Mouse (Mus musculus): ENCODE measurements at regions not wholly inside any gene's neighbourhood (a gene's known extent, or its start where the extent isn't known, plus 50 kb on each side); places are given as distances from the start of the nearest gene placed in this dataset.
A peak's percentile ranks its signal among the peaks of the same experiment; 100 is the strongest.

DNA sequence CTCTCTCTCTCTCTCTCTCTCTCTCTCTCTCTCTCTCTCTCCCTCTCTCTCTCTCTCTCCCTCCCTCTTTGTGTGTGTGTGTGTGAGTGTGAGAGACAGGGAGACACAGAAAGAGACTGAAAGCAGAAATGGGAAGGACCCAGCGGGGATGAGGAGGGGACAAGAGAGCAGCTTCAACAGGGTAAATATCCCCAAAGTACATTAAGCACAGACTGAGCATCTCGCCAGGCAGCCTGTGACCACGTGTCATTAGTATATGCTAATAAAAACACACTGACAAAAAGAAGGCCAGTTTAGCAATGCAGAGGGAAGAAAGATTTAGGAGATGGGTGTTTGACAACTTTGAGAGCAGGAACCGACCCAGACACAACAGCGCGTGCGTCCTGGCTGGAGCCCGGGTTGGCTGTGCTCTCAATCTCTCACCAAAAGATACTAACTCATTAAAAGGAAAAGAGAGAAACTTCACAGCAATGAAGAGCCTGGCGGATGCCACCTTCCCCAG, 648.2 kb upstream of the 3110018I06Rik start:
- ATAC-seq (no peak), DNase-seq (no peak)
- H3K9ac ChIP-seq = no peak overlapping the region
- TF ChIP-seq CTCF (IDR thresholded peaks at IDR 0.05; ENCODE audit: low read depth) = no peak
- no peaks in the 10 kb centered on the region for H3K27me3 ChIP-seq (ENCODE audit: insufficient read depth, low read length)
- no peaks in the 10 kb centered on the region for H3K36me3 ChIP-seq (ENCODE audit: insufficient read depth)
- H3K4me3 ChIP-seq (ENCODE audit: low read depth, low read length) = no peak overlapping the region
- no peak overlapping the region for H3K4me2 ChIP-seq (ENCODE audit: low read depth)
- peaks cover 14% of the 10 kb centered on the region; the same call in 1 of the 2 replicates for H3K4me1 ChIP-seq (ENCODE audit: insufficient read depth)
- H3K9me3 ChIP-seq (ENCODE audit: low read length) = no peaks in the 10 kb centered on the region
- 18% methylated on average over 9 of the region's 9 CpGs for WGBS
- no peak overlapping the region for H3K27ac ChIP-seq (ENCODE audit: low read depth, low read length)

DNA sequence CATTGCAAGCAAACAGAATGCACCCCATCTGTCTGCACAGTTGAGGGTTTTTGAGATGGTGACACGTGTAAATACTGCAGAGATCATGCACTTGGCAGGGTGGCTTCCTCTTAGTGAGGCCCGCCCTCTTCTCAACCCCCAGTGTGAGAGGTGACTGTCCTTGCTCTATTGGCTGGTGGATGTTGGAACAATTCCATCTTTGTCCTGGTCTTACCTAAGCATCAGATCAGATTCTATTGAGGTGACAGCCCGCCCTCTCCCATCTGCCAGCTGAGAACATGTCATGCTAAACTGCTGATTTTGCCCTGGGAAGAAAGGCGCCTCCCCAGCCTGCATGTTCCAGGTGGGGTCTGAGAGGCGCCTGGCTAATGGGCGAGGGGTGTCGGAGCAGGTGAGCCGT, 646.4 kb upstream of the 3110018I06Rik start:
- 40% methylated on average over 8 of the region's 8 CpGs for WGBS
- H3K27ac ChIP-seq (ENCODE audit: low read depth, low read length) = no peak overlapping the region
- no peak for ATAC-seq
- DNase-seq = peak; percentile 21
- H3K9ac ChIP-seq = no peak overlapping the region
- peaks cover 14% of the 10 kb centered on the region; the same call in 1 of the 2 replicates for H3K4me1 ChIP-seq (ENCODE audit: insufficient read depth)
- H3K4me2 ChIP-seq (ENCODE audit: low read depth) = no peak overlapping the region
- H3K4me3 ChIP-seq (ENCODE audit: low read depth, low read length) = no peak overlapping the region
- no peaks in the 10 kb centered on the region for H3K36me3 ChIP-seq (ENCODE audit: insufficient read depth)
- H3K27me3 ChIP-seq (ENCODE audit: insufficient read depth, low read length) = no peaks in the 10 kb centered on the region
- no peak for TF ChIP-seq CTCF (IDR thresholded peaks at IDR 0.05; ENCODE audit: low read depth)
- no peaks in the 10 kb centered on the region for H3K9me3 ChIP-seq (ENCODE audit: low read length)

- no peaks in the 10 kb centered on the region for H3K27me3 ChIP-seq (ENCODE audit: insufficient read depth, low read length)
- WGBS = 45% methylated on average over 8 of the region's 8 CpGs
- no peaks in the 10 kb centered on the region for H3K9me3 ChIP-seq (ENCODE audit: low read length)
- ATAC-seq = no peak
- no peak for TF ChIP-seq CTCF (IDR thresholded peaks at IDR 0.05; ENCODE audit: low read depth)
- no peak overlapping the region for H3K27ac ChIP-seq (ENCODE audit: low read depth, low read length)
- no peaks in the 10 kb centered on the region for H3K36me3 ChIP-seq (ENCODE audit: insufficient read depth)
- no peak overlapping the region for H3K4me3 ChIP-seq (ENCODE audit: low read depth, low read length)
- DNase-seq = no peak
- peaks cover 14% of the 10 kb centered on the region; the same call in 1 of the 2 replicates for H3K4me1 ChIP-seq (ENCODE audit: insufficient read depth)
- H3K4me2 ChIP-seq (ENCODE audit: low read depth) = no peak overlapping the region
- no peak overlapping the region for H3K9ac ChIP-seq
These were observed 646.0 kb upstream of the 3110018I06Rik start for GRCm38 (mm10) chr12:106842396-106842795.

GRCm38 (mm10) chr12:106851666-106852065, 636.8 kb upstream of the 3110018I06Rik start:
- WGBS = 72% methylated on average over 4 of the region's 4 CpGs
- Histone ChIP-seq H3K4me3 (ENCODE audit: low read depth, low read length) (no peak overlapping the region), H3K36me3 (ENCODE audit: insufficient read depth) (no peaks in the 10 kb centered on the region), H3K9me3 (ENCODE audit: low read length) (no peaks in the 10 kb centered on the region), H3K9ac (no peak overlapping the region), H3K4me2 (ENCODE audit: low read depth) (no peak overlapping the region), H3K4me1 (ENCODE audit: insufficient read depth) (no peaks in the 10 kb centered on the region), H3K27me3 (ENCODE audit: insufficient read depth, low read length) (no peaks in the 10 kb centered on the region), H3K27ac (ENCODE audit: low read depth, low read length) (no peak overlapping the region)
- ATAC-seq (no peak), DNase-seq (no peak)
- no peak for TF ChIP-seq CTCF (IDR thresholded peaks at IDR 0.05; ENCODE audit: low read depth)

GRCm38 (mm10) chr12:106852736-106853135, 635.7 kb upstream of the 3110018I06Rik start:
- no peak overlapping the region for H3K4me2 ChIP-seq (ENCODE audit: low read depth)
- DNase-seq (no peak), ATAC-seq (no peak)
- WGBS = 48% methylated on average over 8 of the region's 8 CpGs
- no peak overlapping the region for H3K9ac ChIP-seq
- no peak overlapping the region for H3K27ac ChIP-seq (ENCODE audit: low read depth, low read length)
- H3K4me3 ChIP-seq (ENCODE audit: low read depth, low read length) = no peak overlapping the region
- no peaks in the 10 kb centered on the region for H3K36me3 ChIP-seq (ENCODE audit: insufficient read depth)
- H3K9me3 ChIP-seq (ENCODE audit: low read length) = no peaks in the 10 kb centered on the region
- TF ChIP-seq CTCF (IDR thresholded peaks at IDR 0.05; ENCODE audit: low read depth) = no peak
- H3K4me1 ChIP-seq (ENCODE audit: insufficient read depth) = no peaks in the 10 kb centered on the region
- H3K27me3 ChIP-seq (ENCODE audit: insufficient read depth, low read length) = no peaks in the 10 kb centered on the region

GRCm38 (mm10) chr12:106853711-106854240, 634.7 kb upstream of the 3110018I06Rik start:
- WGBS = 60% methylated on average over 11 of the region's 11 CpGs
- Histone ChIP-seq H3K27me3 (ENCODE audit: insufficient read depth, low read length) (no peaks in the 10 kb centered on the region), H3K9me3 (ENCODE audit: low read length) (no peaks in the 10 kb centered on the region), H3K27ac (ENCODE audit: low read depth, low read length) (no peak overlapping the region), H3K9ac (no peak overlapping the region), H3K4me1 (ENCODE audit: insufficient read depth) (no peaks in the 10 kb centered on the region), H3K4me3 (ENCODE audit: low read depth, low read length) (no peak overlapping the region), H3K36me3 (ENCODE audit: insufficient read depth) (no peaks in the 10 kb centered on the region), H3K4me2 (ENCODE audit: low read depth) (no peak overlapping the region)
- no peak for DNase-seq
- ATAC-seq = no peak
- no peak for TF ChIP-seq CTCF (IDR thresholded peaks at IDR 0.05; ENCODE audit: low read depth)

GRCm38 (mm10) chr12:106855520-106855919, 632.9 kb upstream of the 3110018I06Rik start:
- 65% methylated on average over 2 of the region's 2 CpGs for WGBS
- Histone ChIP-seq H3K9me3 (ENCODE audit: low read length) (no peaks in the 10 kb centered on the region), H3K4me3 (ENCODE audit: low read depth, low read length) (no peak overlapping the region), H3K9ac (no peak overlapping the region), H3K4me2 (ENCODE audit: low read depth) (no peak overlapping the region), H3K36me3 (ENCODE audit: insufficient read depth) (no peaks in the 10 kb centered on the region), H3K27ac (ENCODE audit: low read depth, low read length) (no peak overlapping the region), H3K4me1 (ENCODE audit: insufficient read depth) (no peaks in the 10 kb centered on the region), H3K27me3 (ENCODE audit: insufficient read depth, low read length) (no peaks in the 10 kb centered on the region)
- DNase-seq (no peak), ATAC-seq (no peak)
- TF ChIP-seq CTCF (IDR thresholded peaks at IDR 0.05; ENCODE audit: low read depth) = no peak
